15 mouse cellular contexts compared by ENCODE assay signal in the genomic region with DNA sequence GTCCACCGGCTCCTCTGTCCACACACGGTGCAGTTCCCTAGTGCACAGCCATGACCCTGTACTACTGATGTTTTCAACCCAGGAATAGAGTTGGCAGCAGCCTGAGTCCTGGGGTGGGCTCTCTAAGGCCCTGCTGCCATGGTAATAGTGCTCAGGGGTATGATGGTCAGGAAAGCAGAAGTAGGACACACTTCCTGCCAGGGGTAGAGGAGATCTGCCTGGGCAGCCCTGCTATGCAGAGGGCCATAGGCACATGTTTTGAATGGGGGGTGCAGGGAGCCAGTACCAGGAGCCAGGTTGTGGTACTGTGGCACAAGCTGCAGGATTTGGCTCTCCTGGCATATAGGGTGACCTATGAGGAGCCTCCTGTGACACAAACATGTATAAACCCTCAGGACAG.
"Had no signal": no experiment of that assay in that cellular context is flagged by ENCODE, and none has a peak within 500 bp of the region (broad histone marks: within the 10 kb centered on the region; RNA-seq: fewer than 3 reads in every experiment).

No protein-coding gene starts in this region.

- H3K9ac ChIP-seq: kidney, embryonic 15.5 days; liver, embryonic 13.5 days; liver, postnatal 0 days; lung, embryonic 15.5 days; midbrain, embryonic 13.5 days; neural tube, embryonic 13.5 days had no signal

- H3K27me3 ChIP-seq: liver, embryonic 13.5 days; lung, embryonic 15.5 days; midbrain, embryonic 13.5 days; neural tube, embryonic 13.5 days had no signal

- H3K27ac ChIP-seq: kidney, embryonic 15.5 days; layer of hippocampus, adult 2 months; liver, embryonic 13.5 days; lung, embryonic 15.5 days; macrophage; midbrain, embryonic 13.5 days; neural tube, embryonic 13.5 days; stomach, postnatal 0 days had no signal

- DNase-seq: kidney, adult 2 months; liver; liver, embryonic 13.5 days; liver, postnatal 0 days; lung, postnatal 14 days; right cerebral cortex, postnatal 14 days; thymus, postnatal 4 days had no signal

- H3K4me3 ChIP-seq: kidney, embryonic 15.5 days; layer of hippocampus, adult 2 months; liver, embryonic 13.5 days; lung, embryonic 15.5 days; midbrain, embryonic 13.5 days; myocyte; neural tube, embryonic 13.5 days had no signal

- H3K9me3 ChIP-seq: kidney, embryonic 15.5 days; liver, embryonic 13.5 days; lung, embryonic 15.5 days; midbrain, embryonic 13.5 days; neural tube, embryonic 13.5 days had no signal

- H3K4me2 ChIP-seq: liver, embryonic 13.5 days; lung, embryonic 15.5 days; midbrain, embryonic 13.5 days; neural tube, embryonic 13.5 days had no signal

- H3K4me1 ChIP-seq: lung, embryonic 15.5 days had no signal

- ATAC-seq: liver, postnatal 0 days; midbrain, embryonic 13.5 days had no signal
